Mouse (Mus musculus) heart, embryonic 14.5 days (tissue): Measurements from ENCODE around the gene Elk3. TPM values are rescaled to one million over a fixed set of nuclear protein-coding genes. Genes with fewer than 3 reads are reported as not detected.

ENCODE experiments used
- ATAC-seq: fragments of 200-750 bp; cut with Nextera tagmentation; 2 replicates; pipeline ENCODE4 v1.8.0; 2017; ENCODE audit warnings: low read depth, moderate TSS enrichment; ENCODE audit not compliant: insufficient number of reproducible peaks, insufficient read depth, low FRiP score
- H3K27ac ChIP-seq, 2 experiments: fragments of 200-500 bp in 1 of 2; fragments of 300-500 bp in 1 of 2; sonication (generic) in 1 of 2; replicated peaks in 1 of 2; 2 replicates each; pipeline ENCODE4 v1.5.1; 2012 to 2014; ENCODE audit warnings: low read depth in 2 of 2, low read length in 2 of 2, control low read depth in 1 of 2, mild to moderate bottlenecking in 1 of 2, mixed read lengths in 1 of 2; ENCODE audit not compliant: control insufficient read depth in 1 of 2, insufficient read depth in 1 of 2
- H3K27me3 ChIP-seq: fragments of 300-500 bp; sonication (generic); 2 replicates; pipeline ENCODE4 v1.6.1; 2014; ENCODE audit warnings: mild to moderate bottlenecking, low read length, control low read depth; ENCODE audit not compliant: control insufficient read depth, insufficient read depth
- H3K36me3 ChIP-seq: fragments of 300-500 bp; sonication (generic); 2 replicates; pipeline ENCODE4 v1.6.1; 2014; ENCODE audit warnings: mild to moderate bottlenecking, control low read depth, low read length, mixed read lengths; ENCODE audit not compliant: control insufficient read depth, insufficient read depth
- H3K4me1 ChIP-seq, 2 experiments: fragments of 200-500 bp in 1 of 2; fragments of 300-500 bp in 1 of 2; sonication (generic) in 1 of 2; 2 replicates each; pipeline ENCODE4 v1.6.1; 2012 to 2014; ENCODE audit warnings: low read length in 2 of 2, control low read depth in 1 of 2, mixed read lengths in 1 of 2; ENCODE audit not compliant: control insufficient read depth in 2 of 2, insufficient read depth in 2 of 2
- H3K4me2 ChIP-seq: fragments of 300-500 bp; sonication (generic); 2 replicates; pipeline ENCODE4 v1.6.1; 2014; ENCODE audit warnings: mild to moderate bottlenecking, low read length
- H3K4me3 ChIP-seq, 2 experiments: fragments of 200-500 bp in 1 of 2; fragments of 300-500 bp in 1 of 2; sonication (generic) in 1 of 2; 2 replicates each; pipeline ENCODE4 v1.5.1; 2012 to 2014; ENCODE audit warnings: low read length in 2 of 2, mild to moderate bottlenecking in 2 of 2, control low read depth in 1 of 2, low read depth in 1 of 2, moderate library complexity in 1 of 2; ENCODE audit not compliant: control insufficient read depth in 1 of 2, insufficient read depth in 1 of 2
- H3K9ac ChIP-seq: fragments of 300-500 bp; sonication (generic); 2 replicates; pipeline ENCODE4 v1.6.1; 2014; ENCODE audit warnings: mild to moderate bottlenecking, low read length
- H3K9me3 ChIP-seq: fragments of 300-500 bp; sonication (generic); 2 replicates; pipeline ENCODE4 v1.6.1; 2016; ENCODE audit warnings: low read length, control low read depth; ENCODE audit not compliant: control insufficient read depth
- WGBS: fragments of 180-500 bp; shearing (Covaris S2); extraction: QIAGEN DNeasy Blood & Tissue Kit; methylation state at CpG from one replicate; pipeline ENCODE4 v1.1.7; 2014; 5-methylcytosine and 5-hydroxymethylcytosine counted together
- polyA plus RNA-seq: library from polyadenylated mRNA; unstranded; fragments of >200 nt; fragmentation: Nextera tagmentation; extraction: Ambion mirVana; gene quantifications from 2 replicates; pipeline ENCODE4 v1.2.1, GENCODE M21; 2014

The Elk3 gene
- polyA plus RNA-seq, 1 experiment from 2014 or later = 46.5 TPM

DNA sequence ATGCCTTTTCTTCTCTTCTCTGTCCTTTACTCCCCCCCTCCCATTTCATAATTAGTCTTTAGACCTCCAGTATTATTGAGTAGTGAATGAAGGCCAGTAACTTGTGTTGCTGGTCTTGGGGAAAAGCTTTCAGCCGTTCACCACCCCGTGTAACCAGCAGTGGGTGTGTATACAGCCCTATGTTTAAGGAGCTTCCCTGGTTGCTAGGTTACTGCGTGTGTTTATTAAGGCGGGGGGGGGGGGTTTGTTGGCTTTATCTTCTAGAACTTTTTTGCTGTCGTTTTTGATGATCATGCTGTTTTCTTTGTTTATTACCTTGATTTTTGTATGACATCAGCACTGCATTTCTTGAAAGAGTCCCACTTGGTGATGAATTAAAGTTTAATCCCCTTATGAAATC, 68.1 kb downstream of the Elk3 start:
- no peaks in the 10 kb centered on the region for H3K9me3 ChIP-seq
- peaks cover 10 to 25% of the 10 kb centered on the region in 2 experiments; a peak in 3 of 4 replicates for H3K4me1 ChIP-seq
- H3K27me3 ChIP-seq = no peaks in the 10 kb centered on the region
- no peak for ATAC-seq
- WGBS = 21% methylated on average over 5 of the region's 5 CpGs
- H3K9ac ChIP-seq = no peak overlapping the region
- H3K36me3 ChIP-seq = peaks cover 68% of the 10 kb centered on the region
- H3K27ac ChIP-seq = no peak overlapping the region
- no peak overlapping the region for H3K4me2 ChIP-seq
- H3K4me3 ChIP-seq = no peak overlapping the region

DNA sequence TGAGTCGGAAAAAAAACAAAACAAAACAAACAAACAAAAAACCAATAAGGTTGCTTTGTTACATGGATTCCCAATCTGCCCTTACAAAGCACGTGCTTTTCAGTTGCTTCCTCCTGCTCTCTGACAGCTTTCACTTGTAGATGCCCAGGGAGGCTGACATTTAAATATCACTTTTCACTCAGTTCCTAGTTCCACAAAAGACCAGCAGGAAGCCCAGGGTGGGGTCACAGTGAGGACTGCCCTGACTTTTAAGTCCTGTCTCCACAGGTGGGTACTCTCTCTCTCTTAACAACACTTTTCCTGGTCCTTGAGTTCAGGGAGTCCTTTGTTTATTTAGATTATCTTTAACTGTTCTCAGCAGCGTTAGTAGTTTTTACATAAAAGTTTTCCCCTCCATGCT, 68.7 kb downstream of the Elk3 start:
- Histone ChIP-seq H3K4me3 (no peak overlapping the region), H3K9me3 (no peaks in the 10 kb centered on the region), H3K36me3 (peaks cover 67% of the 10 kb centered on the region), H3K4me1 (peaks cover 5 to 19% of the 10 kb centered on the region in 2 experiments; a peak in 3 of 4 replicates), H3K27ac (no peak overlapping the region), H3K27me3 (no peaks in the 10 kb centered on the region), H3K4me2 (no peak overlapping the region), H3K9ac (no peak overlapping the region)
- WGBS = 39% methylated on average over 3 of the region's 3 CpGs
- no peak for ATAC-seq

DNA sequence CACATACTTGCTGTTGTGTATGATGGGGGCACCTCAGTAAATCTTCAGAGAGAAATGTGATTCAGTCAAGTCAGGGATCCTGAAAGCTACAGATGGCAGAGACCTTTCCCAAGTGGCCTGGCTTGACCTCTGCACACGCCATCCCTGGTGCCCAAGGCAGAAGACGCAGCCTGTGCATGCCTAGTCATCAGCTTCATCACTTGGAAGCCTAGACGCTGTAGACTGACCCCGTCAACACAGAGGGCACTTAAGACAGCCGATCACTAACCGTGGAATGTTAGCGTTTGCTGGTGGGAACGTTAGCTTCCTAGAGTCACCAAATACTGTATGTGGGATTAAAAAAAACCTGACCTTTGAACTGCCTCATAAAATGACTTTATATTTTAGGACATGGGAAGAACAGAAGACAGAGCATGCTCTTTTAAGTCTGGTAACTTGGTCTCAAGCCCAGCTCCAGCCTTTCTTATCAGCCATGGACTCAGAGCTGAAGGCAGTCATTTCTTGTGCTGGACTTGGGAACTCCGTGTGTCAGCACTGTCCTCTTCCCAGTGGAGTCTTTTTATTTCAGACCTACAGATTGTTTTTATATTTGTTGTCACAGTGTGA, 71.6 kb downstream of the Elk3 start:
- WGBS = 42% methylated on average over 9 of the region's 9 CpGs
- Histone ChIP-seq H3K27me3 (no peaks in the 10 kb centered on the region), H3K36me3 (peaks cover 76% of the 10 kb centered on the region), H3K4me2 (no peak overlapping the region), H3K27ac (0 out of 4 replicates have a peak overlapping the region, but pooled peaks of 1 of the 2 experiments have one; percentile 7), H3K9me3 (no peaks in the 10 kb centered on the region), H3K4me3 (no peak overlapping the region), H3K4me1 (peaks cover 5 to 16% of the 10 kb centered on the region in 2 experiments; a peak in 3 of 4 replicates), H3K9ac (no peak overlapping the region)
- no peak; the same call in 1 of the 2 replicates for ATAC-seq

DNA sequence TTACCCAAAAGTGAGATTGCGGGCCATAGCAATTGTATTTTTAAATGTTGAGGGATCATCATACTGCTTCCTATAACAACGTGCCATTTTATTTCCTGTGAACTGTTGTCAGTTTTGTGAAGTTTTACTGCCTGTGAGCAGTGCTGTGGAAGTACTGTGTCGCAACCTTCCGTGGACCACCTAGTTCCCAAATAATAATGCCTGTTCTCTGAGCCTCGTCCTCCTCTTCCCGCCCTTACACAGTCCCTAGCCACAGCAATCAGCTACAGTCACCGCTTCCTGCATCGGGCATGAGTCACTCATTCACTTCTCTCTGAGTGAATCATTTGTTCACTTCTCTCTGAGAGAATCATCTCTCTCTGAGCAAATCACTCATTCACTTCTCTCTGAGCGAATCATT, 76.2 kb downstream of the Elk3 start:
- ATAC-seq = no peak
- peaks cover 86% of the 10 kb centered on the region for H3K36me3 ChIP-seq
- WGBS = 93% methylated on average over 9 of the region's 9 CpGs

DNA sequence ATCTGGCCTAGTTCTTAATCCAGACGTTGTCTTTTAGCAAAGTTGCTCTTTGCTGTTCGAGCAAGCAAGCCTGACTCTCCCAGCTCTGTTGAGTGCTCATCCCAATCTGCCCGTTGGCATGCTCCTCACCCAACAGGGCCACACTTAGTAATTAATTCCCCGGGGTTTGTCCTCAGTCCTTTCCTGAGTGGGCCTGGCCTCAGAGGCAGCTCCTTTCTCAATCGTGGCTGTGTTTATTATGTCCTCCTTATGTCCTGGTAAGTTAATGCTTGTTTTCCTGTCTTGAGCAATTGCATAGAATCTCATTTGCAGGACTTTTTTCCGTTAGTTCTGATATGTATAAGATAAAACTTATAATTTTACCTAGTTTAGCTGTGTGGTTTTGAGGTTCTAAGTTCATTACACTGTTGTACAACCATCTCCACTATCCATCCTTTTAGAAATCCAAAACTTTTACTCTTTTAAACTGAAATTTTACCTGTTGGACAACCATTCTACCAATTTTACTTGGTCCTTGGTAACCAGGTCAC, 77.2 kb downstream of the Elk3 start:
- no peaks in the 10 kb centered on the region for H3K9me3 ChIP-seq
- H3K4me2 ChIP-seq = no peak overlapping the region
- 82% methylated on average over 6 of the region's 6 CpGs for WGBS
- H3K4me3 ChIP-seq = no peak overlapping the region
- peaks cover 79% of the 10 kb centered on the region for H3K36me3 ChIP-seq
- no peaks in the 10 kb centered on the region for H3K27me3 ChIP-seq
- H3K4me1 ChIP-seq = no peaks in the 10 kb centered on the region
- H3K27ac ChIP-seq = no peak overlapping the region
- ATAC-seq = no peak
- H3K9ac ChIP-seq = no peak overlapping the region

More for the DNA sequence above, 76.2 kb downstream of the Elk3 start:
- Histone ChIP-seq H3K4me1 (peaks cover 5 to 7% of the 10 kb centered on the region in 2 experiments; a peak in 3 of 4 replicates), H3K4me2 (no peak overlapping the region), H3K9ac (no peak overlapping the region), H3K4me3 (no peak overlapping the region), H3K27ac (no peak overlapping the region), H3K27me3 (no peaks in the 10 kb centered on the region), H3K9me3 (no peaks in the 10 kb centered on the region)

DNA sequence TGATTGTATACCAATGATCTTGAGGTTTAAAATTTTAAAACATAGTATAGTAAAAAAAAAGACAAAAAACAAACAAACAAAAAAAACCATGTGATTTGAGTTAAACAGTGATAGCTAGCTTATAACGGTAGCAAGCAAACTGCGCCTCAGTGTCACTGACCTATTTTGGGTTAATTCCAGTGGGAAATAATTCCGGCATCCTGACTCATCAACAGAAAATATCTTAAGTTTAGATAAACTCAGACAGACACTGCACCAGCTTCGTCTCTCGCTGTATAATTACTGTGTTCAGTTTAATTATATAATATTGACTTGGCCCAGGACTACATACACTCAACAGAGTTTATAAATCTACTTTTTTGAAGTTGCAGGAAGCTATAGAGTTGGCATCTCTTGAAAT, 79.0 kb downstream of the Elk3 start:
- H3K4me2 ChIP-seq = no peak overlapping the region
- 91% methylated on average over 5 of the region's 5 CpGs for WGBS
- peaks cover 67% of the 10 kb centered on the region for H3K36me3 ChIP-seq
- no peak overlapping the region for H3K9ac ChIP-seq
- H3K27ac ChIP-seq = no peak overlapping the region
- H3K27me3 ChIP-seq = no peaks in the 10 kb centered on the region
- no peaks in the 10 kb centered on the region for H3K9me3 ChIP-seq
- no peak overlapping the region for H3K4me3 ChIP-seq
- H3K4me1 ChIP-seq = peaks cover 0 to 3% of the 10 kb centered on the region in 2 experiments; a peak in 3 of 4 replicates
- no peak for ATAC-seq

DNA sequence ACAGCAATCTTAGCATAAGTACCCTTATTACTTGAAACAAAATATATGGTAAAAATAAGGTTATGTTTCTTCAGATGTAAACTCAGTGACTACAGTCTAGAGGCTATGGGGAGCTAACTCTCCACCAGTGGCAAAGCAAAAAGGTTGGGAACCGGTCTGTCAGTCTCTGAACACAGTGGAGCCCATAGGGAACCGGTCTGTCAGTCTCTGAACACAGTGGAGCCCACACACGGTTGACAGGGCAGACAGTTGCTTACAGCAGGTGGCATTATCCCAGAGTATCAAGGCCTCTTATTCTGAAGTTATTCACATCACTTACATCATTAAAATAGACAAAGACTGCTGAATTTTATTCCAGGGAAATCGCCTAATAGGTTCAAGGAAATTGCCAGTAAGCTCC, 79.4 kb downstream of the Elk3 start:
- Histone ChIP-seq H3K4me3 (no peak overlapping the region), H3K9ac (no peak overlapping the region), H3K36me3 (peaks cover 69% of the 10 kb centered on the region), H3K4me2 (no peak overlapping the region), H3K9me3 (no peaks in the 10 kb centered on the region), H3K27ac (no peak overlapping the region), H3K4me1 (peaks cover 0 to 3% of the 10 kb centered on the region in 2 experiments; a peak in 3 of 4 replicates), H3K27me3 (no peaks in the 10 kb centered on the region)
- no peak for ATAC-seq
- 83% methylated on average over 4 of the region's 4 CpGs for WGBS
